Mouse (Mus musculus): ENCODE measurements at regions not wholly inside any gene's neighbourhood (a gene's known extent, or its start where the extent isn't known, plus 50 kb on each side); places are given as distances from the start of the nearest gene placed in this dataset.
A peak's percentile ranks its signal among the peaks of the same experiment; 100 is the strongest.

GRCm38 (mm10) chrX:13229891-13230614 lies 50.7 kb upstream of the Ddx3x start:
- TF ChIP-seq ZC3H11A (IDR thresholded peaks at IDR 0.05; ENCODE audit: borderline replicate concordance, low read depth, low read length) (peak; percentile 25; the same call in 1 of the 2 replicates), CHD2 (IDR thresholded peaks at IDR 0.05; ENCODE audit: low read depth, low read length) (no peak)
